Mouse (Mus musculus): ENCODE data around the gene 1110008L16Rik. TPM values are rescaled to one million over a fixed set of nuclear protein-coding genes. Genes with fewer than 3 reads are reported as not detected.

Gene 1110008L16Rik
- polyA plus RNA-seq, 1 experiment: 12.0 TPM

Other genes starting within 250 kb of the 1110008L16Rik start
- 7.0 and 8.2 TPM in 2 replicates for gene 2700097O09Rik, start 219.5 kb upstream of the 1110008L16Rik start, polyA plus RNA-seq (2012; rRNA removed)
- gene Srp54a, start 219.3 kb upstream of the 1110008L16Rik start, polyA plus RNA-seq (2012; rRNA removed): 7.8 and 13.0 TPM in 2 replicates
- 4.1 and 4.9 TPM in 2 replicates for gene Fam177a, start 175.1 kb upstream of the 1110008L16Rik start, polyA plus RNA-seq (2012; rRNA removed)
- gene Srp54b, start 144.5 kb upstream of the 1110008L16Rik start, polyA plus RNA-seq (2012; rRNA removed): 10.5 and 13.8 TPM in 2 replicates
- not detected in 2 replicates for gene 1700047I17Rik2, start 100.0 kb upstream of the 1110008L16Rik start, polyA plus RNA-seq (2012; rRNA removed)
- 6.6 and 7.2 TPM in 2 replicates for gene Srp54c, start 69.4 kb upstream of the 1110008L16Rik start, polyA plus RNA-seq (2012; rRNA removed)
- gene Ppp2r3c, start 3.4 kb downstream of the 1110008L16Rik start, polyA plus RNA-seq (2012; rRNA removed): 1.8 and 1.9 TPM in 2 replicates
- gene Psma6, start 84.6 kb downstream of the 1110008L16Rik start, polyA plus RNA-seq (2012; rRNA removed): 74.8 and 77.5 TPM in 2 replicates
- 229 and 252 TPM in 2 replicates for gene Nfkbia, start 193.1 kb downstream of the 1110008L16Rik start, polyA plus RNA-seq (2012; rRNA removed)